Mouse (Mus musculus): ENCODE results near the gene 4932429P05Rik. TPM values are rescaled to one million over a fixed set of nuclear protein-coding genes. Genes with fewer than 3 reads are reported as not detected.

4932429P05Rik gene
- polyA plus RNA-seq (2012; fragmentation: generic; extraction: Trizol): not detected
- long read RNA-seq, experiment 1: 0 reads
- long read RNA-seq, experiment 2: 0 reads

GRCm38 (mm10) chrX:89751968-89752367, at the start of gene 4932429P05Rik:
4932429P05Rik (plus strand) TSS chrX:89752268.
- no peak within 1 kb of the TSS for H3K4me3 ChIP-seq (ENCODE audit: insufficient read depth, poor library complexity, severe bottlenecking)
- TF ChIP-seq CEBPB (IDR thresholded peaks at IDR 0.05; ENCODE audit: low read depth): no peak
- H3K79me3 ChIP-seq (ENCODE audit: low read depth): no peaks in the 10 kb centered on the region
- H3K36me3 ChIP-seq (ENCODE audit: control insufficient read depth, insufficient read depth): no peaks in the 10 kb centered on the region
- no peaks in the 10 kb centered on the region for H3K79me2 ChIP-seq (ENCODE audit: control insufficient read depth, insufficient read depth)
- no peaks in the 10 kb centered on the region for H3K27me3 ChIP-seq (ENCODE audit: control insufficient read depth, insufficient read depth, insufficient read length)
- H3ac ChIP-seq (ENCODE audit: control insufficient read depth, insufficient read length, low read depth): no peak within 1 kb of the TSS

Other genes with a start within 250 kb of the 4932429P05Rik start
- not detected for gene 4930415L06Rik, start 180.6 kb downstream of the 4932429P05Rik start, polyA plus RNA-seq (2012; fragmentation: generic; extraction: Trizol)

Data from C2C12 (cell line).